Mouse (Mus musculus) embryonic stem cell, embryonic (primary cell): ENCODE measurements around the gene Metap1d.

ENCODE experiments used
- CTCF ChIA-PET, 4 experiments: fragments of 300-600 bp in 2 of 4; fragments of 350-600 bp in 2 of 4; sonication (Branson Sonifier 250); formaldehyde crosslinking; loops; one replicate each; lab custom pipeline; 2022; ENCODE audit warnings: inconsistent platforms in 2 of 4; lab: Charles Lee
- POLR2A ChIA-PET, 4 experiments: fragments of 300-600 bp in 2 of 4; fragments of 350-600 bp in 2 of 4; sonication (Branson Sonifier 250); formaldehyde crosslinking; loops; one replicate each; lab custom pipeline; 2022; ENCODE audit warnings: antibody characterized with exemption in 4 of 4, inconsistent platforms in 1 of 4; lab: Charles Lee

Metap1d gene

DNA sequence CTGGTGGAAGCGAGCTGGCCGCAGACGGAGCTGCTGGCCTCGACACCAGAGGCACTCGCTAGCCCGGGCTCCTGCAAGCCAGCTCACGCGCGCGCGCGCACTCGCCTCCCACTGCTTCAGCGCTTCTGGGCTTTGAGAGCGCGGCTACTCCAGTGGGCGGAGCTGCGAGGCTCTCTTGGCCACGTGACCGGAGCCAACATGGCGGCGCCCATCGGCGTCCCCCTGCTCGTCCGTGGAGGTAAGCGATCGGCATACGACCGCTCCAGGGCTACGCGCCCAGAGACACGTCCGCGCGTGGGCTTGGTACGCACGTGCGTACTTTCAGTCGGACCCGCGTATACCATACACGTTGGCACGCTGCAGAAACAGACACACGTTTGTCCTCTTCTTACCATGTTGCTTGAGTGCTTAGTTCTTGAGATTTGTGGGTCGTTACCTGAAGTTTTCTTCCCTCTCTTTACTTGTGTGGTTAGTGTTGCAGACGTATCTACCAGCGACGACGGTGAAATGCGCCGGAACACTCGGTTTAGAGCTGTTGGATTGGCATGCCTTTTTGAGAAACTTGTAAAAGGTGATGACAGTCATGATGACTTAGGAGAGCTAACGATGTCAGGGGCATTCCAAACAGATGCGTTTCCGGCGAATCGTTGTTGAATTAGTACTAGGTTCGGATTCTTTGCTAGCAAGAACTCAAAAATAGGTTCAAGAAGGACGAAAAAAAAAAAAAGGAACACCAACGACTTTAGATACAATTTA, at the start of gene Metap1d:
Metap1d (plus strand) TSS at position 116 of the 756 bp plus-strand sequence.
- ChIA-PET CTCF (interaction anchor here in 2 of 4 experiments (0.5 to 1.1 kb wide), 7 partner anchors 8 to 1504 kb away, joined by 3 to 4 read pairs (median 3); no protein-coding TSS in a partner anchor), POLR2A (interaction anchor here (0.5 to 3.6 kb wide), 84 partner anchors 9 to 1132 kb away, joined by 3 to 34 read pairs (median 4); partner anchors contain the start of genes Dlx2 (in 2 of the 4), Dync1i2 (in 2 of the 4), Hat1 (in 2 of the 4) and Pdk1 (in 2 of the 4))

DNA sequence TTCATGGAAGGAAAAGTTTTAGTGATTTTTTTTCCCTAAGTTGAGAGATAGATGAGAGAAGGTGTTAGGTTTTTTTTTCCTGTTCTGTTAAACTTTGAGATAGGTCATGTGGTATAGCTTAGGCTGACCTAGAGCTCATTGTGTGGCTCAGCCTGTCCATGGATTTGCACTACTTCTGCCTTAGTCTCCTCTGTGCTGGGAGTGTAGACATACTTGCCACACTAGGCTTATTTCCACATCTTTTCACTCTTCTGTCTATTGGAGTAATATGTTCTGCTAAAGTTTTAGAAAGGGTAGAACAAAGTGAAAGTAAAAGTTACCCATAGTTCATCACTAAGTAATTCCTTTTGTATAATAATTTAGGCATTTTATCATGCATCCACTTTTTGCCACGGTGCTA, 47.5 kb upstream of the Metap1d start:
- ChIA-PET POLR2A (interaction anchor here in 2 of 4 experiments (0.8 to 14.3 kb wide), 7 partner anchors 9 to 51 kb away, joined by 4 to 170 read pairs (median 13); partner anchors contain the start of gene Hat1 (in 1 of the 2)), CTCF (no interaction called here)

DNA sequence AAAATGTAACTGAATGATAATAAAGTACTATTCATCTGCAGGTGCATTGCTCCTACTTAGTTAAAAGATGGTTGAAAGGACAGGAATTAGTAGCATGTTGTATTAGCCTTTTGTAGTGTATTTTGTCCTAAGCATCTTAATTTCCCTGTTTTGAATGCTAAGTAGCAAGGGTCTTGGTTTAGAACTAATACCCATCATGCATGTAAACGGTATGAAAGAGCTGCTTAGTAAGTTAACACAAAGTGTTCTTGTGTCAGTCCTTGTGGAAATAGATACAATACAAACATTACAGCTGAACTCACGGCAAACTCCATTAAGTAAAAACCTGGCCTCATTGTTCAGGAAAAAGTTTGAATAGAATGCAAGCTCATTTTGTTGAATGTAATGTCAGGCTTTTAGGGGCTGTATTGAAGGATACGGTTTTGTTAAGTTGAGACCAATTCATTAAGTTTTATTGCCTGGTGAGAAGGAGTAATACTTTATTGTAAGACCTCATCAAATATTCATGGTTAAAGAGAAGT, 34.3 kb upstream of the Metap1d start:
- POLR2A ChIA-PET: interaction anchor here (0.7 to 1.7 kb wide), 7 partner anchors 9 to 109 kb away, joined by 3 to 7 read pairs (median 4); partner anchors contain the start of gene Hat1 (in 1 of the 4)
- CTCF ChIA-PET: no interaction called here

DNA sequence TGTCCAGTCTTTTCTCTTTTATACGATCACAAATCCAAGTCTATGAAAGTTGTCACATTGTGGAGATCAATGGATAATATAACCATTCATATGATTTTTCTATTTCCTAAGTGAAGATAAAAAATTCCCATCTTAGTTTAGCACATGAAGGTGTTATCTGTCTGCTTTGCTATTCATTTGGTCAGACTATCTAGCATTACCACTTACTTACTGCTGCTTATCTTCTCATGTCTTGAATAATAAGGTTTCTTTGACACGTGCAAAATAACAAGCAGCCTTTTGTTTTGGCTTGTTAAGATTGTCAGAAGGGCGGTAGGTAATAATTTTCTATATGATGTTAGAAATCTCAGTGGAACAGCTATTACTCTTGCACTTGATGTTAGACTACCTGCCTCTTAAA, 33.7 kb upstream of the Metap1d start:
- POLR2A ChIA-PET: interaction anchor here in 3 of 4 experiments (0.9 to 1.4 kb wide), 5 partner anchors 8 to 30 kb away, joined by 3 to 7 read pairs (median 4); partner anchors contain the start of gene Hat1 (in 1 of the 3)
- CTCF ChIA-PET: no interaction called here

DNA sequence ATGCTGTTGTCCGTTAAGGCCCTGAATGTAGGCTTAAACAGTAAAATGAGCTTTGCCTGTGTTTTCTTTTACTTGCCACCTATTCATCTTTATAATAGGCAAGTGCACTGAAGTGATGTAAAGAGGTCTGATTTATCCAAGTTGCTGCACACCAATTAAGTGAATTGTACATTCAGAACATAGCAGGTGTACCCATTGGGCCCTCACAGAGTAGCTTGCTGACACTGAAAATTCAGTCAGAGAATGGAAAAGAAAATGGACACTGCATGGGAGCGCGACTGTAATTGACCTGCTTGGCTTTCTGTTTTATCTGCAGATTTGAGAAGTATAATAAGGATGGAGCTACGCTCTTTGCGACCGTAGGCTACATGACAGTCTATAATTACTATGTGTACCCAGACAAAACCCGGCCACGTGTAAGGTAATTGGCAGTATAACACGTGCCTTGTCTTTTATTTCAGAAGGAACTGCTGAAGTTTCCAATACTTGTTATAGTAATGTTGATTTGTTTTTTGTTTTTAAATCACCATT, 32.1 kb upstream of the Metap1d start:
- ChIA-PET POLR2A (interaction anchor here in 3 of 4 experiments (0.6 to 1.9 kb wide), 10 partner anchors 10 to 181 kb away, joined by 3 to 6 read pairs (median 3); partner anchors contain the start of gene Hat1 (in 1 of the 3)), CTCF (interaction anchor here in 1 of 4 experiments (0.5 kb wide), 1 partner anchor 10 kb away, joined by 8 read pairs; no protein-coding TSS in a partner anchor)

DNA sequence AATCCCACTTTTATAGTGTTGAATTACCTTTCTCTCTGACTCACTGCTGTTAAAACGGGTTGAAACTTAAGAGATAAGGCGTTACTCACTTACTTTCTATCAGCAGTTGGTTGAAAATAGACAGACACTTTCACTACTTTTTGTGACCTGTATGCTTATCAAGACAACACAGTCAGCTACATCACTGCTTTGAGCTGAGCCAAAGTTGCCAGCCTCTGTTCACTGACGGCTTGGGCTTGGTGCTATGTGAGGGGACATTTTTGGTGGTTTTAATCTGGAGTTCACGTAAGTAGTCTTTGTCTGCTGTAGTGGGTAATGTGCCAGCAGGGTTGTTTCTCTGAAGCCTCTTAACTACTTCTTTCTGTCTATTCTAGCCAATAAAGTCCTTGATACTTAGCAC, 28.5 kb upstream of the Metap1d start:
- POLR2A ChIA-PET: interaction anchor here in 2 of 4 experiments (0.5 to 1.8 kb wide), 10 partner anchors 9 to 422 kb away, joined by 3 to 7 read pairs (median 3); partner anchors contain the start of gene Metap1d (in 1 of the 2)

DNA sequence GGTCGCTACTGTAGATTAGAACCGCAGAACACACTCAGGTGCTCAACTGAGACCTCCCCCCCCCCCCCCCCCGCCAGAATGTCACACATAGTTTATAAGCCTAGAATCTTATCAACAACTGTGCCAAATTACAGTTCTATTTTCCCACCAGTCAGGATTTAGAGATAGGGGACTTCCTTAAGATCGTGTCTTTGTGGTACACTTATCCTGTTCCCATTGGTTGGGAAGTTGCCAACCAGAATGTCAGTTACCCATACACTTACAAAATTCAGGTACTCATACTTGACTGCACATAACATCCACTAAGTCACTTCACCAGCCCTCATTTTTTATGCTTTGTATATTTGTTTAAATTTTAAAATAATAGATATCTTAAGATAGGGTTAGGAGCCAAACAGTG, 17.6 kb upstream of the Metap1d start:
- ChIA-PET CTCF (interaction anchor here in 1 of 4 experiments (0.6 kb wide), 1 partner anchor 162 kb away, joined by 4 read pairs; no protein-coding TSS in a partner anchor), POLR2A (interaction anchor here in 2 of 4 experiments (0.7 to 2.5 kb wide), 4 partner anchors 9 to 256 kb away, joined by 3 to 5 read pairs (median 4); no protein-coding TSS in a partner anchor)

More for the DNA sequence above, 28.5 kb upstream of the Metap1d start:
- CTCF ChIA-PET: no interaction called here

DNA sequence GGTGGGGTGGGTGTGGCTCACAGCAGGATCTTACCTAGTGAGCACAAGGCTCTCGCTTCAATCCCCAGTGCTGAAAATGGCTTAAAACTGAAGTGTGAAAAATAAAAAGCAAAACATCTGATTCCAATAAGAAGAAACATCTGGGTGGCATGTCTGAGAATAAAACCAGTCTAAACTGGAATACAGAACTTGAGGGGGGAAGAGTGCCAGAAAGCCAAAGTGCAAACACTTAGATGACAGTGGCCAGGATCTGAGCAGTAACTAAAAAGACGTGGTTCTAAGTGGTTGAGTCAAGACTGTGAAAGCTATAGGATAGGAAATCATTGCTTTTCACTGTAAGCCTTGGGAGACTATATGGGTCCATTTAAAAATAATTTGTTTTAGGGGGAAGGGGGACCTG, 9.7 kb upstream of the Metap1d start:
- ChIA-PET POLR2A (interaction anchor here (0.7 to 2.1 kb wide), 10 partner anchors 9 to 49 kb away, joined by 3 to 16 read pairs (median 4); partner anchors contain the start of gene Metap1d (in 3 of the 4)), CTCF (interaction anchor here in 1 of 4 experiments (0.9 kb wide), 1 partner anchor 12 kb away, joined by 4 read pairs; no protein-coding TSS in a partner anchor)

DNA sequence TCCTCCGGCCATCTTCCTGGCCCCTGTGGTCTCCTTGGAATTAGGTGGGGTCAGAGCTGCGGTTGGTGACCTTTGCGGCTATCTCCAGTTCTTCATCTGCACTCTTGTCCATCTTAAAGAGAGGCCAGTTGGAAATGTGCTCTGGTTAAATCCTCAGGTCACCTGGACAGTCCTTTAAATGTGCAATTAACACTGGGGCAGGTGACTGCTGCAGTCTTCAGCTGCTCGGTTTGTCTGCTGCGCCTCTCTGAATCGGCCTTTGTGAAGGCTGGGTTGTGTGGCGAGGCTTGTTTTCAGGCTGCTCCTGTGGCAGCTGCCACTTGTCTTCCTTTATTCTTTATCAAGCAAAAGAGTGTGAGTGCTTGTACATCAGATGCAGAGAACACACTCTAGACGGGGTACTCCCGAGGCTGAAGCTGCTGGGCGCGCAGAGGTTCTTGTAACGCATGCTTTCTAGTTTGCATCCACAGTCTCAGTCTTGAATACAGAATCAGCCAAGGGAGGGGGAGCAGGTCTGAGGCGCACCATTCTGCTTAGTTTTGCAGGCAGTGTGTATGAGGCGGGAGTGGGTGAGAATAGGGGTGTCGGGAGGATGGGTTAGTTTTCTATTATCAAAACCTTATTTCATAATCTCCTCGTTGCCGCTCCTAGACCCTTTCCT, 7.4 kb upstream of the Metap1d start:
- ChIA-PET CTCF (no interaction called here), POLR2A (no interaction called here)

DNA sequence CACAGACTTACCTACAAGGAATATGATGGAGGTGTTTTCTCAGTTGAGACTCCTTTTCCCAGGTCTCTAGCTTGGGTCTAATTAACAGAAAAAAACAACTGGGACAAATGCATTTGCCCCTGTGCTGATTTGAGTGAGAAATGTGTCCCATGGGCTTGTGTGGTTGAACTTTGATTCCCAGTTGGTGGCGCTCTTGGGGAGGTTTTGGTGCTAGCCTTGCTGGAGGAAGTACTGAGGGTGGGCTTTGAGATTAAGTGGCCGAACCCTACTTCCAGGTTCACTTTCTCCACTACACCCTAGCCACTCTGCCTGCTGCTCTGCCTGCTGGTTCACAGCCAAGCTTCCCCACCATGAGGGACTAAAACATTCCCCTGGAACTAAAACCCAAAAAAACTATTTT, 3.5 kb upstream of the Metap1d start:
- POLR2A ChIA-PET: interaction anchor here in 2 of 4 experiments (0.8 to 1.5 kb wide), 4 partner anchors 10 to 85 kb away, joined by 3 to 4 read pairs (median 3); no protein-coding TSS in a partner anchor
- CTCF ChIA-PET: interaction anchor here in 2 of 4 experiments (0.8 to 1.0 kb wide), 3 partner anchors 80 to 107 kb away, joined by 3 read pairs; no protein-coding TSS in a partner anchor

DNA sequence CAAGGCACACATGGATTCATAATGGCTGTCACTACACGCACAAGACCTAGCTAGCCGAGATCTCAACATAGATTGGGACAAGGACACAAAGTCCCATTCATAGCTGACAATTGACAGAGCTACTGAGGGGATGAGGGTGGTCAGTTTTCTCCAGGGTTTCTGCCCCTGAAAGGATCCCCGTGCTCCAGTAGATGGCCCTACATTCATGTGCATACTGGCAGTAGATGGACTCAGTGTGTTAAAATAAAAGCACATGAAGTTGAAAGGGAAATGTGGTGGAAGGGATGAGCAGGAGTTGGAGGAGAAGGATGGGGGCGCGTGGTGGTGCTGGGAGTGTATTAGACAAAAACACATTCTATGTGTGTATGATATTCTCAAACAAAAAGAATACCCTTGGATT, 1.3 kb upstream of the Metap1d start:
- POLR2A ChIA-PET: interaction anchor here in 2 of 4 experiments (0.8 to 3.6 kb wide), 8 partner anchors 8 to 350 kb away, joined by 3 to 34 read pairs (median 4); no protein-coding TSS in a partner anchor
- CTCF ChIA-PET: no interaction called here

DNA sequence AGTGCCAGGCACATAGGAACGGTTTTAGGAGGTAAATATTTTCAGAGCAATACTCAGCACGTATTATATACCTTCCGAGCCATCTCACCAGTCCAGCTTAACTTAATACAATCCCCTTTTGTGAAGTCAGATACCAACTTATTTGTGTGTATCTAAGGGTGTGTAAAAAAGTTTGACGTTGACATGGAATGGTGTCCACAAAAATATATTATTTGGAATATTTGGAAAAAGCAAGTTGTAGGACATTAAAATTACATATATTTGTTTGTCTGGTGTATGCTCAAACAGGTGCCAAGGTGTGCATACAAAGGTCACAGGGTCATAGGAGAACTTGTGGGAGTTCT, 813 bp downstream of the Metap1d start:
- POLR2A ChIA-PET: interaction anchor here (0.5 to 3.6 kb wide), 50 partner anchors 8 to 1133 kb away, joined by 3 to 34 read pairs (median 4); partner anchors contain the start of genes Dlx1 (in 1 of the 4), Dlx2 (in 1 of the 4), Dync1i2 (in 1 of the 4) and Hat1 (in 1 of the 4)
- CTCF ChIA-PET: interaction anchor here in 1 of 4 experiments (0.7 kb wide), 1 partner anchor 1503 kb away, joined by 4 read pairs; no protein-coding TSS in a partner anchor

DNA sequence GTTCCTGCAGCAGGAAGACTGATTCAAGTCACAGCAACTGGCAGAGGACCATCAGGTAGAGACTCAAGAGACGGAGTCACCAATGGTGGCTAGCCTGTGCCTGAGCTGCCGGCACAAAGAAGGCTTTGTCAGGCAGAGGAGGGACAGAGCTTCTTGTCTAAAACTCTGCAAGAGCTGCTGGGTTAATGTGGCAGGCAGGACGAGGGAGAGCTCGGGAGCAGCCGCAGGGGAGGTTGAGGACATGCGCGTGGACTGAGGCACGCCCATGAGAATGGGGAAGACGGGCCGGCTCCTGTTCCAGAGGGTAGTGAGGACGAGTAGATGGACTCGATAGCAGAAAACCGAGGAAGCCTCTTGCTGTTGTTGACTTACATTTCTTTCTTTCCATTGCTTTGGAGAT, 5.5 kb downstream of the Metap1d start:
- CTCF ChIA-PET: no interaction called here
- POLR2A ChIA-PET: interaction anchor here in 2 of 4 experiments (1.3 to 1.4 kb wide), 3 partner anchors 10 to 76 kb away, joined by 3 read pairs; no protein-coding TSS in a partner anchor

DNA sequence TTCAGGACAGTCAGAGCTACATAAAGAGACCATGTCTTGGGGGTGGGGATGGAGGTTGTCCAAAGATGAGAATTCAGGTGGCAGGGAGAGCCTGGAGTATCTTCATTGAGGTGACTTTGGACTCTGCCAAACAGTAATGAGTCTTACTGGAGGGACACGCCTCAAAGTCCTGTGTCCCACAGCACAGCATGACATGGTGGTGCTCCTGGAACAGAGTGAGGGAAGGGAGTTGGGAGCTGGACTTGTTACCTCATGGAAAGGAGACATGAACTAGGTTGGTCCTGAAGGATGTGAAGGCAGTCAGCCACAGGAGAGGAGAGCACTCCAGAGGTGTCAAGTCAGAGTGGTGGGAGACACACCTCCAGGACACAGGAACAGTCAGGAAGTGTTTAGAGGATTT, 6.6 kb downstream of the Metap1d start:
- POLR2A ChIA-PET: interaction anchor here in 1 of 4 experiments (1.3 kb wide), 1 partner anchor 9 kb away, joined by 3 read pairs; no protein-coding TSS in a partner anchor
- CTCF ChIA-PET: no interaction called here

DNA sequence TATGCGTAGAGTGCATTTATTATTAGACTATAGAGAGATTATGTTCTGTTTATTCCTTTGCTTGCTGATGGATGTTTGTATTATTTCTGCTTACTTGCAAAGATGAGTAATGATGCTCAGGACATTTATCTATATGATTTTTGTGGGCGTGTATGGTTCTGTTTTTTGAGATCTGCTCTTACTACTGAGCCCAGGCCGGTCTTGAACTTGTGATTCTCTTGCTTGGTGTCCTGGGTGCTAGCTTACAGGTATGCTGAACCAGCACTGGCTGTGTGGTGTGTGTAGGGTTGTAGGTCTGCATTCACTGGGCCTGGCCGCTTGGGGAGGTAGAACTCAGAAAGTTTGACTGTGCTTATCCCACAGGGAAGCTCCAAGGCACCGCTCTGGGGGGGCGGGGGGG, 8.1 kb downstream of the Metap1d start:
- POLR2A ChIA-PET: interaction anchor here in 3 of 4 experiments (0.6 to 3.2 kb wide), 10 partner anchors 8 to 84 kb away, joined by 3 to 34 read pairs (median 3); partner anchors contain the start of genes Metap1d (in 2 of the 3) and Hat1 (in 1 of the 3)
- CTCF ChIA-PET: interaction anchor here in 1 of 4 experiments (0.5 to 1.4 kb wide), 6 partner anchors 8 to 336 kb away, joined by 3 to 5 read pairs (median 4); partner anchors contain the start of gene Metap1d

DNA sequence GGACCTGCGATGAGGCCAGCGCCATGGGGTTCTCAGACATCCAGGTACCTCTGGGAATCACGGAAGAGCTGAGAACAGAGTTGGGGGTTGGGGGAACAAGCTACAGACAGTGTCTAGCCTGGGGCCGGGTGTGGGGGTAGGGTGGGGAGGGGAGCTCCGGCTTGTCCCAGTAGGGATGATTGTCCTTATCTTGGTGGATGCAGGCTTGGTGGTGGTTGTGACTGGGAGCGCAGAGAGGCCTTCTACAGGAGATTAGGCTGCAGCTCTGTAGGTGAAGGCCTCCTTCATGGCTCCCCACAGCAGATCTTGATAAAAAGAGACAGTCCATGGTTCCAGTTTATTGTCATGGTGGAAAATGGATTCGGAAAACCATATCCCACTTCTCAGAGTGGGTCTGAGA, 8.5 kb downstream of the Metap1d start:
- POLR2A ChIA-PET: interaction anchor here (0.6 to 3.2 kb wide), 12 partner anchors 8 to 84 kb away, joined by 3 to 34 read pairs (median 3); partner anchors contain the start of genes Metap1d (in 3 of the 4) and Hat1 (in 1 of the 4)
- CTCF ChIA-PET: interaction anchor here in 2 of 4 experiments (0.5 to 1.4 kb wide), 6 partner anchors 9 to 306 kb away, joined by 3 to 5 read pairs (median 4); partner anchors contain the start of gene Metap1d (in 1 of the 2)

DNA sequence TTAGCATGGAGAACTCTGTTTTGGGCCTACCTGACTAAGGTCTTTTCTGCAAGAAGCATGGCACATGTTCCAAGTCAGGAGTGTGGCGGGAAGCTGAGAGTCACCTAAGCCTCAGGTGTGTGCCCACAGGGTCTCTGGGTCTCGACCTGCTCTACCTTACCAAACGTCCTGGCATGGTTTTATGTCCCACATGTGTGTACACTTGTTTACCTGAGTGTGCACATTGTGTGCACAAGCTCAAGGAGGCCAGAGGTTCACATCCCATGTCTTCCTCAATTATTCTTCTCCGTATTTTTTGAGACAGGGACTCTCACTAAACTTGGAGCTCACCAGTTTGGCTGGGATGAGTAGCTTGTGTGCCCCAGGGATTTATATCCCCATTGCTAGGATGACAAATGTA, 9.0 kb downstream of the Metap1d start:
- ChIA-PET CTCF (interaction anchor here in 3 of 4 experiments (0.5 to 1.4 kb wide), 7 partner anchors 9 to 306 kb away, joined by 3 to 5 read pairs (median 4); partner anchors contain the start of gene Metap1d (in 1 of the 3)), POLR2A (interaction anchor here (0.6 to 3.2 kb wide), 12 partner anchors 8 to 376 kb away, joined by 3 to 34 read pairs (median 3); partner anchors contain the start of genes Metap1d (in 3 of the 4) and Hat1 (in 1 of the 4))
